Mouse (Mus musculus) spleen, adult 10 weeks (tissue): ENCODE measurements around the gene Foxl1. TPM values are rescaled to one million over a fixed set of nuclear protein-coding genes. Genes with fewer than 3 reads are reported as not detected.

Source experiments
- polyA plus RNA-seq: library from polyadenylated mRNA; stranded (reverse); fragments of 350-450 nt; fragmentation: Illumina TruSeq; extraction: RNeasy Lipid Tissue Mini Kit (QIAGEN cat#74804); gene quantifications from one replicate; pipeline ENCODE4 v1.2.3, GENCODE M21; 2015; ENCODE audit warnings: low replicate concordance; ENCODE audit not compliant: insufficient read depth

Gene Foxl1
- polyA plus RNA-seq: not detected

DNA sequence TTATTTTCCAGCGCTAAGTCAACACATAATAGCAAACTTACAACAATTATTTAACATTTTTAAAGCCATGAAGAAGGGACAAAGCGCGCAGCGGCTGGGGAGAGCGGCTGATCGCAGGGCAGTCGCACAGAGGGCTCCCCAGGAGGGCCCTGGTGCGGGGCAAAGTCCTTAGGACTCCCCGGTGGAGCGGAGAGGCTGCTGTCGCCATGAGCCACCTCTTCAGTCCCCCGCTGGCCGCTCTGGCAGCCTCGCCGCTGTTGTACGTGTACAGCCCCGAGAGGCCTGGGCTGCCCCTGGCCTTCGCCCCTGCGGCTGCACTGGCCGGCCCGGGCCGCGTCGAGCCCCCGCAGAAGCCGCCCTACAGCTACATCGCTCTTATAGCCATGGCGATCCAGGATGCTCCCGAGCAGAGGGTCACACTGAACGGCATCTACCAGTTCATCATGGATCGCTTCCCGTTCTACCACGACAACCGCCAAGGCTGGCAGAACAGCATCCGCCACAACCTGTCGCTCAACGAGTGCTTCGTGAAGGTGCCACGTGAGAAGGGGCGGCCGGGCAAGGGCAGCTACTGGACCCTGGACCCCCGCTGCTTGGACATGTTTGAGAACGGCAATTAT is at the start of gene Foxl1:
Foxl1 (plus strand) TSS at position 185 of the 620 bp plus-strand sequence.

DNA sequence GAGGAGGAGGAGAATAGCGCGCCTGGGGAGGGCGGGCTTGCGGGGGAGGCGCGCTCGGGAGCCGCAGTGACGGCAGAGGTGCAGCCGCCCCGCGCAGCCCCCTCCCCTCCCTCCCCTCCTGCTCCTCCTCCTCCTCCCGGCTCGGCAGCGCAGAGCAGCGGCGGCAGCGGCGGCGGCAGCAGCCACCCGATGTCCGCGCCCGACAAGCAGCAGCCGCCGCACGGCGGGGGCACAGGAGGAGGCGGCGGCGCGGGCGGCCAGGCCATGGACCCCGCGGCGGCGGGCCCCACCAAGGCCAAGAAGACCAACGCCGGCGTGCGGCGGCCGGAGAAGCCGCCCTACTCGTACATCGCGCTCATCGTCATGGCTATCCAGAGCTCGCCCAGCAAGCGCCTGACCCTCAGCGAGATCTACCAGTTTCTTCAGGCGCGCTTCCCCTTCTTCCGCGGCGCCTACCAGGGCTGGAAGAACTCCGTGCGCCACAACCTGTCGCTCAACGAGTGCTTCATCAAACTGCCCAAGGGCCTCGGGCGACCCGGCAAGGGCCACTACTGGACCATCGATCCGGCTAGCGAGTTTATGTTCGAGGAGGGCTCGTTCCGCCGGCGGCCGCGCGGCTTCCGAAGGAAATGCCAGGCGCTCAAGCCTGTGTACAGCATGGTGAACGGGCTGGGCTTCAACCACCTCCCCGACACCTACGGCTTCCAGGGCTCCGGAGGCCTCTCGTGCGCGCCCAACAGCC is 43.4 kb upstream of the Foxl1 start, which contains the start of gene Foxf1:
Foxf1 (plus strand) TSS at position 177 of the 742 bp plus-strand sequence.

DNA sequence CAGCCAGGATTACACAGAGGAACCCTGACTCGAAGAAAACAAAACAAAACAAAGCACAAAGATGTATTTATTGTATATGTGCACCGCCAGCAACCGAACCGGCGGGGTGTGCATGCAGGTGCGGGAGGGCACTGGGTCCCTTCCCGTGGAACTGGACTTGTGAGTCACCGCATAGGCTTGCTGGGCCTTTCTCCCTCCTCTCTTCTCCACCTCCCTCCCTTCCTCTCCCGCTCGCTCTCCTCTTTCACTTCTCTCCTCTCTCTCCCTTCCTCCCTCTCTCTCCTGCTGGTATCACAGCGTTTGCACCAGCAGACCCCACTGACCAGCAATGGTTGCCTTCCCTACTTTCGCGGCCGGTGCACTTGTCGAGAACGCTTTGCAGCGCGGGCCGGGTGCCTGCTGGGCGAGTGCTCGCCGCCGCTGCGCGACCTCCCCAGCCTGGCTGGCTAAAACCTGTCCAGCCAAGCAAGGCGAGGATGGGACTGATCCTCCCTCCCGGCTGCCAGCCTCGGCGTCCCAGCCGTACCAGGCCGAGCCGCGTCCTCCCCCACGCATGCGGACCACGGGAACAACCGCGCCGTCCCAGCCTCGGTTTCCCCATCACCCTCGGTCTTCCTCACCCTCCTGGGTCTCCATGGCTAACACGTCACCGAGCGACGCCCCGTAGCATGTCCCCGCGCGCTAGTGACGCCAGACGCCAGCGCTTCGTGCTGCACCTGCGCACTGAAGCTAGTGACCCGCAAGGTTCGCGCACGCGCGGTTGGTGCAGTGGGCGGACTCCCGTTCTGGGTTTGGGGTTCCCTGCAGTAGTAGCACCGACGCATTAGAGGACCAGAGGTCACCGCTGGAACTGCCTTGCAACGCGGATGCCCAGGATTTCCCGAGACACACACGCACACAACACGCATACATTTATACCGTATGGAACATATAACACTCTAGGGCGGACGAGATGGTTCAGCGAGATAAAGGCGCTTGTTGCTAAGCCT is 19.8 kb upstream of the Foxl1 start, which contains the start of gene Mthfsd:
Mthfsd (minus strand) TSS at position 725 of the 989 bp plus-strand sequence.

DNA sequence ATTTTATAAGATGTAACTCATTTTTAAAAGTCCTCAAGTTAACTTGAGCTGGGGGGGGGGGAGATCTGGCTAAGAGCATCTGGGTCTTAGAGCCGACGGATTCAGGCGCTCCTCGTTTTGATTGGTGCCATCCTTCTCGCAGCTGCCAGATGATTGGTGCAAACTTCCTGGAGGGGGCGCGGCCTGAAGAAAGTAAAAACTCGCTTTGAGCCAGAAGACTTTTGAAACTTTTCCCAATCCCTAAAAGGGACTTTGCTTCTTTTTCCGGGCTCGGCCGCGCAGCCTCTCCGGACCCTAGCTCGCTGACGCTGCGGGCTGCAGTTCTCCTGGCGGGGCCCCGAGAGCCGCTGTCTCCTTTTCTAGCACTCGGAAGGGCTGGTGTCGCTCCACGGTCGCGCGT is 11.8 kb upstream of the Foxl1 start, which contains the start of gene Foxc2:
Foxc2 (plus strand) TSS at position 224 of the 400 bp plus-strand sequence.

Other genes starting within 250 kb of the Foxl1 start
- 2.0 TPM for gene Foxf1, start 43.6 kb upstream of the Foxl1 start, polyA plus RNA-seq
- gene Mthfsd, start 19.5 kb upstream of the Foxl1 start, polyA plus RNA-seq: 21.2 TPM
- 0.08 TPM for gene Foxc2, start 11.8 kb upstream of the Foxl1 start, polyA plus RNA-seq